Mouse (Mus musculus) limb, embryonic 14.5 days (tissue): ENCODE results near the gene Zfyve19. TPM values are rescaled to one million over a fixed set of nuclear protein-coding genes. Genes with fewer than 3 reads are reported as not detected.

Experiments used
- ATAC-seq: fragments of 200-750 bp; cut with Nextera tagmentation; 2 replicates; pipeline ENCODE4 v1.8.0; 2017; ENCODE audit warnings: low read depth, moderate number of reproducible peaks, moderate TSS enrichment; ENCODE audit not compliant: low FRiP score
- DNase-seq: peaks from one replicate; pipeline ENCODE4 v3.0.0-alpha.2; 2015; ENCODE audit warnings: low spot score
- H3K27ac ChIP-seq: fragments of 300-500 bp; sonication (generic); replicated peaks from 2 replicates; pipeline ENCODE4 v1.5.1; 2014; ENCODE audit warnings: low read depth, mild to moderate bottlenecking, low read length, moderate library complexity, mixed read lengths
- H3K27me3 ChIP-seq: fragments of 300-500 bp; sonication (generic); 2 replicates; pipeline ENCODE4 v1.6.1; 2014; ENCODE audit warnings: low read length, mixed read lengths; ENCODE audit not compliant: control insufficient read depth, insufficient read depth
- H3K36me3 ChIP-seq: fragments of 300-500 bp; sonication (generic); 2 replicates; pipeline ENCODE4 v1.6.1; 2014; ENCODE audit warnings: mild to moderate bottlenecking, low read length, moderate library complexity, mixed read lengths; ENCODE audit not compliant: control insufficient read depth, insufficient read depth
- H3K4me1 ChIP-seq: fragments of 300-500 bp; sonication (generic); 2 replicates; pipeline ENCODE4 v1.6.1; 2014; ENCODE audit warnings: antibody characterized with exemption, low read length, mixed read lengths; ENCODE audit not compliant: control insufficient read depth, insufficient read depth
- H3K4me2 ChIP-seq: fragments of 300-500 bp; sonication (generic); replicated peaks from 2 replicates; pipeline ENCODE4 v1.6.1; 2014; ENCODE audit warnings: low read depth, mild to moderate bottlenecking, low read length, moderate library complexity; ENCODE audit not compliant: severe bottlenecking
- H3K4me3 ChIP-seq: fragments of 300-500 bp; sonication (generic); replicated peaks from 2 replicates; pipeline ENCODE4 v1.5.1; 2014; ENCODE audit warnings: low read length
- H3K9ac ChIP-seq: fragments of 300-500 bp; sonication (generic); 2 replicates; pipeline ENCODE4 v1.6.1; 2014; ENCODE audit warnings: mild to moderate bottlenecking, low read depth, low read length, moderate library complexity; ENCODE audit not compliant: severe bottlenecking
- H3K9me3 ChIP-seq: fragments of 300-500 bp; sonication (generic); 2 replicates; pipeline ENCODE4 v1.6.1; 2016; ENCODE audit warnings: low read length; ENCODE audit not compliant: control insufficient read depth
- POLR2A ChIP-seq: fragments of 200-500 bp; IDR thresholded peaks from 2 replicates; pipeline ENCODE4 v1.8.0; 2012; ENCODE audit warnings: inconsistent platforms, mild to moderate bottlenecking, moderate library complexity, borderline replicate concordance; ENCODE audit not compliant: insufficient read depth, insufficient read length; ENCODE audit errors: extremely low read depth
- whole genome bisulfite sequencing: fragments of 180-500 bp; shearing (Covaris S2); extraction: QIAGEN DNeasy Blood & Tissue Kit; methylation state at CpG from one replicate; pipeline ENCODE4 v1.1.7; 2014; 5-methylcytosine and 5-hydroxymethylcytosine counted together
- polyA plus RNA-seq, 2 experiments: library from polyadenylated mRNA; depleted of rRNA in 1 of 2; stranded (reverse) in 1 of 2; unstranded in 1 of 2; fragments of >200 nt; fragmentation: Nextera tagmentation in 1 of 2; extraction: Ambion mirVana in 1 of 2; gene quantifications; 2 replicates each; pipeline versions ENCODE4 v1.2.1 to v1.2.3; 2012 to 2014

Zfyve19 gene
- polyA plus RNA-seq, 2 experiments = 46.3 to 88.0 TPM

DNA sequence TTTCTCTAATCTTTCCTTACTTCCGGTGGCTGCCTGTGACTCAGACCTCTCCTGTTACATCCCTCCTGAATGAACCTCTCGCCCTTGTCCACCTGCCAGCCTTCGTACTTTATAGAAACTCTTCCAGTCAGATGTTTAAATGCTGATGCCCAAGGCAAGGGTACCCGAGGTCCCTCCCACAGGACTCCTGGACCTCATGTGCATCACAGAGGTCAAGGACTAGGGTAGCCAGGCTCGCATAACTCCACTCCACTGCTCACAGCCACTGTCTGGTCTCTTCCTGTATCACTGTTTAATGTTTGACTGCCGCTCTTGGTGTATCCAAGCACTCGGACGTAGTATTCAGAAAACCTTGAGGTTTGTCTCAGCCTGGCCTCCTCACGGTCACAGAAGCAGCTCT lies 34.1 kb downstream of the Zfyve19 start:
- Histone ChIP-seq H3K36me3 (no peaks in the 10 kb centered on the region), H3K27ac (no peak overlapping the region), H3K27me3 (peaks cover 18% of the 10 kb centered on the region), H3K9ac (no peak overlapping the region), H3K4me2 (no peak overlapping the region), H3K4me3 (no peak overlapping the region), H3K4me1 (no peaks in the 10 kb centered on the region), H3K9me3 (no peaks in the 10 kb centered on the region)
- 77% methylated on average over 9 of the region's 9 CpGs for WGBS
- DNase-seq (no peak), ATAC-seq (no peak)
- TF ChIP-seq POLR2A = no peak

DNA sequence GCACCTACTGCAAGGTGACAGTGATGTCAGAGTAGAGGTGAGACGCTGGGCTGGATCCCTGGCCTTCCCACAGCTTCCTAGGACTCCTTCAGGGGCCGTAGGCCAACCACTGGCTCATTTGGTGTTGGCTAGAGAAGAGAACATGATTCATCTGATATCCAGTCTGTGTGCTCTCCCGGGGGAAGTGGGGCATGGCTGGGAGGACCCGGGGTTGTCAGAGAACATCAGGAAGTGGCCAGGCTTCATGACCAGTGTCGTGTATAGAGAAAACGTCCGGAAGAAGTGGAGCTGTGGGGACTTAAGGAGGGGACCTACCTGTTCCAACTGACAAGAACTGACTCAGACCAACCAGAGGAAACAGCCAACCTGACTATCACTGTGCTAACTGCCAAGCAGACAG lies 36.8 kb downstream of the Zfyve19 start:
- Histone ChIP-seq H3K9me3 (no peaks in the 10 kb centered on the region), H3K27ac (no peak overlapping the region), H3K9ac (no peak overlapping the region), H3K4me3 (no peak overlapping the region), H3K4me2 (no peak overlapping the region), H3K27me3 (no peaks in the 10 kb centered on the region; the same call in 1 of the 2 replicates), H3K36me3 (no peaks in the 10 kb centered on the region), H3K4me1 (no peaks in the 10 kb centered on the region)
- no peak for DNase-seq
- no peak for ATAC-seq
- 87% methylated on average over 7 of the region's 7 CpGs for WGBS
- TF ChIP-seq POLR2A = no peak

DNA sequence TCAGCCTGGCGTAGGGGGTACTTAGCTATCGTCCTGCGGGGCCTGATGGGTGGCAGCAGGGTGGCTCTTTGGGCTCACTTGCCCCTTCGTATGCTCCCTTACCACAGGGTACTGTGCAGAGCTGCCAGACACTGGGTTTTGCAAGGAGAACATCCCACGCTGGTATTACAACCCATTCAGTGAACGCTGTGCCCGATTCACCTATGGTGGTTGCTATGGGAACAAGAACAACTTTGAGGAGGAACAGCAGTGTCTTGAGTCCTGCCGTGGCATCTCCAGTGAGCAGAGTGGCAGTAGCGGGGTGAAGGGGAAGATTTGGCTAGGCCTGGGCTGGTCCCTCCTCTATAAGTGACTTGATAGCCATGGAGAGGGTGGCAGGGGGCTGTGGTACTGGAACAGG lies 39.5 kb downstream of the Zfyve19 start:
- 88% methylated on average over 9 of the region's 9 CpGs for WGBS

DNA sequence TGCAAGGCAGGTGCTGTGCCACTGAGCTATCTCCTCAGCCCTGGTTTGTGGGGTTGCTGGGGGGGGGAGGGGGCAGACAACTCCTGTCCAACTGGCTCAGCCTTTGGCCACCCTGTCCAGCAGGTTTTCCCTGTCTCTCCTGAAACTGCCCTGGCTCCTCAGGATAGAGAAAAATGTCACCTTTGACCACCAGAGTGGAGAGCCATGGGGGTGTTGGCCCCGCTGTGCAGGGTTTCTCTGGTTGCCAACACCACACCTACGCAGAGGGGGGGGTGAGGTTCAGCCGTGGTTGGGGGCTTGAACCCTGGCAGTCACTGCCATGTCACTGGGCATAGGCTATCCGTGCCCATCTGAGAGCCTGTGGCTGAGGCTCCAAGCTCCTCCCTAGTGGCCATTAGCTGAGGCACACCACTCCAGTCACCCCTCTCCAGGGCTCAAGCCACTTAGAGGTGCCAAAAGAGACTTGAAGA lies 41.2 kb downstream of the Zfyve19 start:
- H3K4me2 ChIP-seq = no peak overlapping the region
- no peaks in the 10 kb centered on the region for H3K36me3 ChIP-seq
- H3K27me3 ChIP-seq = no peaks in the 10 kb centered on the region
- no peaks in the 10 kb centered on the region for H3K4me1 ChIP-seq
- ATAC-seq = no peak
- H3K9ac ChIP-seq = no peak overlapping the region
- no peak overlapping the region for H3K27ac ChIP-seq
- 73% methylated on average over 4 of the region's 4 CpGs for WGBS
- TF ChIP-seq POLR2A = no peak
- no peaks in the 10 kb centered on the region for H3K9me3 ChIP-seq
- H3K4me3 ChIP-seq = no peak overlapping the region
- DNase-seq = no peak

More for the DNA sequence above, 39.5 kb downstream of the Zfyve19 start:
- TF ChIP-seq POLR2A = no peak
- ATAC-seq = no peak
- no peak for DNase-seq
- no peak overlapping the region for H3K4me3 ChIP-seq
- H3K9ac ChIP-seq = no peak overlapping the region
- no peaks in the 10 kb centered on the region for H3K27me3 ChIP-seq
- no peaks in the 10 kb centered on the region for H3K9me3 ChIP-seq
- no peak overlapping the region for H3K4me2 ChIP-seq
- H3K27ac ChIP-seq = no peak overlapping the region
- no peaks in the 10 kb centered on the region for H3K4me1 ChIP-seq
- H3K36me3 ChIP-seq = no peaks in the 10 kb centered on the region

DNA sequence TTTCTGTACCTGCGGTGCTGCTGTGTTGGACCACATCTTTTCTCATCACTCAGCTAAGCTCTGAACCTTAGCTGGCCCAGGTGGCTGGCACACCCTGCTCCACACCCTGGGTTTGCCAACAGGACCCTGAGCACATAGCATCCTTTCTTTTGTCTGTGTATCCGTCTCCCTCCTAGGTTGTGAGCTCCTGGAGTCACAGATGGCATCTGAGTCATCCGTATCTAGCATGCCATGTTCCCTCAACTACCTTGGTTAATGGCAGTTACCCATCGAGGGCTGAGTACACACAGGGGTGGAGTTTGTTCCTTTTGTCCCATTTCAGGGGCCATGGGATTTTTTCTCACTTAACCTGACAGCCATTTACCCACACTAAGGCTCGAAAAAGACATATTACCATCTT lies 42.0 kb downstream of the Zfyve19 start:
- ATAC-seq = no peak
- Histone ChIP-seq H3K9me3 (no peaks in the 10 kb centered on the region), H3K4me1 (no peaks in the 10 kb centered on the region), H3K4me2 (no peak overlapping the region), H3K4me3 (no peak overlapping the region), H3K27me3 (0 out of 2 replicates have a peak, but pooled peaks cover 1% of the 10 kb centered on the region), H3K9ac (no peak overlapping the region), H3K27ac (no peak overlapping the region), H3K36me3 (no peaks in the 10 kb centered on the region)
- no peak for TF ChIP-seq POLR2A
- no peak for DNase-seq
- 64% methylated on average over 5 of the region's 5 CpGs for WGBS

DNA sequence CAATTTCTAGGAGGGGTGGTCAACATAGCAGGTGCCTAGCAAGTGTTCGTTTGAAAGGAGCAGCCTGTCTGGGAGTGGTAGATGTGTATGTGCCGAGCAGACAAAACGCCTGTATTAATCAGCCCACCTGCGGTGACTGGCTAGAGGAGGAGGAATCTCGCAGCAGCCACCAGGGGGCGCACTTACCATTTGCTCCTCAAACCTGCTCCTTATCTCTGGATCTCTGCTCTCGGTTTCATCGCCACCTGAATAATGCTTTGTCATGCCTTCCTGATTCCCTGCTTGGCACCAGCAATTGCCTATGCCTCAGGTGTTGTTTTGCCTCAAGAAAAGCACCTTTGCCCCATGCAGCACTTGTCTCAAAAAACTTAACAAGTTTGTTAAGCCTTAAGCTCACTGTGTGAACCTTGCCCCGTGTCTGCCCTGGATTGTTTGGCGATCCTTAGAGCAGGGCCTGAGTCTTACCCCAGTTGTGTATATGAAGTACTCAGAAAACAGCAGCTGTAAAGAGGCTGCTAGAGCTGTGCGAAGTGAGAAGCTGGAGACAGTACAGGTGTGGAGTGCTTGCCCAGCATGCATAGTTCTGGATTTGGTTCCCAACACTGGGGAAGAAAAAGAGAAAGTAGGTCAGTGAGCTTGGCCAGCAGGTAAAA lies 42.5 kb downstream of the Zfyve19 start:
- DNase-seq (peak; percentile 89), ATAC-seq (peak; percentile 74)
- Histone ChIP-seq H3K9ac (no peak overlapping the region), H3K4me1 (no peaks in the 10 kb centered on the region), H3K9me3 (no peaks in the 10 kb centered on the region), H3K27ac (no peak overlapping the region), H3K36me3 (no peaks in the 10 kb centered on the region), H3K4me3 (no peak overlapping the region), H3K4me2 (no peak overlapping the region), H3K27me3 (0 out of 2 replicates have a peak, but pooled peaks cover 3% of the 10 kb centered on the region)
- TF ChIP-seq POLR2A = no peak
- WGBS = 16% methylated on average over 11 of the region's 11 CpGs
